Mouse (Mus musculus) bone marrow, adult 2 months (tissue): ENCODE measurements around the gene Siglec1. TPM values are rescaled to one million over a fixed set of nuclear protein-coding genes. Genes with fewer than 3 reads are reported as not detected.
"Not testable (repeated sequence)": the region's sequence is repeated elsewhere in the genome, so short reads cannot be mapped to it uniquely, and the experiment has no call there.

Experiments
- H3K27ac ChIP-seq: fragments of 200-500 bp; 2 replicates; pipeline ENCODE4 v1.5.1; 2012; ENCODE audit warnings: low read depth, mild to moderate bottlenecking, control low read depth, inconsistent platforms, low read length; ENCODE audit not compliant: control insufficient read depth, poor library complexity, insufficient read depth
- H3K4me1 ChIP-seq: fragments of 200-500 bp; 2 replicates; pipeline ENCODE4 v1.6.1; 2011; ENCODE audit warnings: low read length; ENCODE audit not compliant: control insufficient read depth, insufficient read depth
- H3K4me3 ChIP-seq: fragments of 200-500 bp; replicated peaks from 2 replicates; pipeline ENCODE3; 2011; ENCODE audit warnings: mild to moderate bottlenecking, low read depth, low read length, control low read depth; ENCODE audit not compliant: control insufficient read depth
- CTCF ChIP-seq: fragments of 200-500 bp; IDR thresholded peaks from 2 replicates; pipeline ENCODE4 v1.5.1; 2011; ENCODE audit warnings: low read length, control low read depth; ENCODE audit not compliant: control insufficient read depth, insufficient read depth
- POLR2A ChIP-seq: fragments of 200-500 bp; IDR thresholded peaks from 2 replicates; pipeline ENCODE4 v1.6.1; 2011; ENCODE audit warnings: low read depth, mild to moderate bottlenecking, control low read depth, low read length, borderline replicate concordance; ENCODE audit not compliant: control insufficient read depth
- WGBS: fragments of 180-500 bp; shearing (Covaris S2); methylation state at CpG from one replicate; pipeline ENCODE4 v1.1.7; 2018; 5-methylcytosine and 5-hydroxymethylcytosine counted together
- polyA plus RNA-seq: library from polyadenylated mRNA; stranded (reverse); fragments of >200 nt; gene quantifications from 2 replicates; pipeline ENCODE4 v1.2.4, GENCODE M21; 2011; ENCODE audit warnings: low replicate concordance; ENCODE audit not compliant: missing spikeins, insufficient read depth, insufficient read length

Gene Siglec1
- polyA plus RNA-seq, 1 experiment: 6.2 TPM

DNA sequence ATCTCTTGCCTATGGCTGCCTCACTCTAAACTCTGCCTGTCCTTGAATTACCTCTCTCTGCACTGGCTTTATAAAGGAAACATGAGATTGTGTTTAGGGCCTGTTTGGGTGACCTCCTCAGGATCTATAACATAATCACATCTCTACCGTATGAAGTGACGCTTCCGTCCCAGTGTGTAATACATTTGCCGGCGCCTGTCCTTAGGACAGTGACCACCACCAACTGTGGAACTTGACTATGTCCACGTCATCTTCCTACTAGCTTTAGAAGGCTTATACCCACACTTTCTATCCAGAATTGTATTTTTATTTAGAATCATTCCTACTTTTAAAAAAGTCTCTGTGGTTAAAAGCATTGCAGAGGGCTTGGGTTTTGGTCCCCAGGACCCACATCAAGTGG is 48.4 kb downstream of the Siglec1 start:
- no peak overlapping the region for H3K27ac ChIP-seq
- WGBS: 87% methylated on average over 6 of the region's 6 CpGs
- H3K4me1 ChIP-seq: peaks cover 4% of the 10 kb centered on the region; the same call in 1 of the 2 replicates
- no peak overlapping the region for H3K4me3 ChIP-seq
- no peak for TF ChIP-seq POLR2A
- no peak for TF ChIP-seq CTCF

DNA sequence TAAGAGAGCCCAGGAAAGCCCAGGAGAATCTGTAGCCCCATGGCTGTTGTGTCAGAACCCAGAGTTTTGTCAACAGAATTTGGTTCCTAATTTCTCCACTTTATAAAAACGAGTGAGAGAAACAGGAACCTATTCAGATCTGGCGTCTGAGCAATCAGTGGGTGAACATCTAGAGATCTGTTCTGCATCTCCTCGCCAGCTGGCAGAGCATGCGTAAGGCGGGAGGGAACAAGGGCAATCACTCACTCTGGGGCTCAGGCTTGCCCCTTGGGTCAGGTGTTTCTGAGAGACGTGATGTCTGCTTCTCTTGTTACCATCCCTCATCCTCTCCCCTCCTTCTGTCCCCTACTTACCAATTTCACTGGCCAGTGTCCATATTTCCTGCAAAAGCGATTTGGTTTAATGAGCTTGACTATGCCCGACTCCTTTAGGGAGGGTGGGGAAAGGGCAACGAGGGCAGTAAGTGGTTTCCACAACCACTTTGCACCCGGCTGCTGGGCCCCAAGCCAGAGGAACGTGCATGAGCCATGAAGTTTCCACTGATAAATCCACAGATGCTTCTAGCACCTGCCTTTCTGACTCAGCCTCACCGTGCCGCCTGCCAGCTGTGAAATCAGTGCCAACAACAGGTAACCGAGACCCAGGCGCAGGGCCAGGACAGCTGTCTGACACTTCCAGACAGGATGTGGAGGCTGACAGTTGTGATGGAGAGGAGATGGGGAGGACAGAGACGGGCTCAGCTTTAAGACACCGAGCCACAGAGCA is 49.2 kb downstream of the Siglec1 start:
- no peak overlapping the region for H3K27ac ChIP-seq
- H3K4me1 ChIP-seq: peaks cover 4% of the 10 kb centered on the region; the same call in 1 of the 2 replicates
- TF ChIP-seq POLR2A (no peak), CTCF (no peak)
- no peak overlapping the region for H3K4me3 ChIP-seq
- 11% methylated on average over 17 of the region's 17 CpGs for WGBS

DNA sequence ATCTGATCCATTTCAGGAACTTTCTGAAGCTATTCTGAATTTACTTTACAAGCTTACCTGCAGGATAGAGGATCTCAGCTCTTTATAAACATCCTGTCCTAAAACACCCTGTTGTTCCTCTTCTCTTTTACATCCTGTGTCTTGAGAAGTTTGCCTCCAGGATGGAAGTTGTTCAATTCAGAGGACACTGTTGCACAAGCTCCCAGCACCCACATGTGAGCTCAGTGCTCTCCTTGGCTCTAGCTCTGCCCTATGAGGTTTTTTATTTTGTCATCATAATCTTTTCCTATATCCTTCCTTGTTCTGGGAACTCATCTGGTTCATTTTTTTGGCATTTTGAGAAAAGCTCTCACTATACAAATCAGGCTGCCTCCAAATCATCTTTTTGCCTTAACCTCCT is 49.8 kb downstream of the Siglec1 start:
- H3K4me1 ChIP-seq: peaks cover 4% of the 10 kb centered on the region; the same call in 1 of the 2 replicates
- H3K4me3 ChIP-seq: no peak overlapping the region
- TF ChIP-seq CTCF (no peak), POLR2A (no peak)
- H3K27ac ChIP-seq: no peak overlapping the region

DNA sequence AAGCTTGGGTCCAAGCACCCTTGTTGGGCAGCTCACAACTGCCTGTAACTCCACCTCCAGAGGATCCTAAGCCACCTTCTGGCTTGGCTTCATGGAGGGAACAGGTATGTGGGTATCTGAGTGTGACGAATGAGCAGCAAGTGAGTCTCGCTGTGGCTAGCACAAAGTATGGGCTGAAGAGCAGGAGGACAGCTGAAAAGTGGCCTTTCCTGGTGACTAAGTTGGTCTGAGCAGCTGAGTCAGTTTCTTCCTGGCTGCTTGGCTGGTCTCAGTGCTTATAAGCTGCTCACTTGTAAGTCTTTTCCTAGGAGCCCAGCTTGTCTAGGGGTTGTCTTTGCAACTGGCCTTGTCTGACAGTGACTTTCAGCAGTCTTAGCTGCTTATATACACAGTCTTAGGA is 50.2 kb downstream of the Siglec1 start:
- WGBS: 84% methylated on average over 2 of the region's 2 CpGs
- H3K27ac ChIP-seq: no peak overlapping the region

DNA sequence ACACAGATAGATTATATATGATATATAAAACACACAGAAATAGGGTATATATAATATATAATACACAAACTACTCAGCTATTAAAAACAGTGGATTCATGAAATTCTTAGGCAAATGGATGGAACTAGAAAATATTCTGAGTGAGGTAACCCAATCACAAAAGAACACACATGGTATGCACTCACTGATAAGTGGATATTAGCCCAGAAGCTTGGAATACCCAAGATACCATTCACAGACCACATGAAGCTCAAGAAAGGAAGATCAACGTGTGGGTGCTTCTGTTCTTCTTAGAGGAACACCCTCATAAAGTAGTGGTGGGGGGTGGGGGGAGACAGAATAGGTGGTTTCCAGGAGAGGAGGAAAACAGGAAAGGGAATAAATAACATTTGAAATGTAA is 55.2 kb downstream of the Siglec1 start:
- not testable (repeated sequence) for H3K4me3 ChIP-seq, H3K27ac ChIP-seq, H3K4me1 ChIP-seq
- whole genome bisulfite sequencing: 28% methylated on average over 1 of the region's 1 CpGs

More for the DNA sequence above, 50.2 kb downstream of the Siglec1 start:
- TF ChIP-seq POLR2A (no peak), CTCF (no peak)
- Histone ChIP-seq H3K4me1 (peaks cover 4% of the 10 kb centered on the region; the same call in 1 of the 2 replicates), H3K4me3 (no peak overlapping the region)

DNA sequence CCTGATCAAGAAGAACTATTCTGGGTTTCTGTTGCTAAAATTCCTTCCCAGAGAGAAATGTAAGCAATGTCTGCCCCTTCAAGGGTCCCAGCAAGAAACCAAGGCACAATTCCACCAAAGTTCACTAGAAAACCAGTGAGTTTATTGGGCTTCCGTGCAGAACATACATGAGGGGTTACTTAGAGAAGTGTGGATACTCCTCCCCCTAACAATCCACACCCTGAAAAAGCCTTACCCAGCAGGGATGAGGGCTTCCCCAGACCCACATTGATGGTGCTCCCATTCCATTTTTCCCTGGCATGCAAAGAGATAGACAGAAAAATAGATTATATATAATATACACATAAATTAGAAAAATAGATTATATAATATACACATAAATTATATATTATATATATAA is 55.6 kb downstream of the Siglec1 start:
- H3K27ac ChIP-seq: no peak overlapping the region
- WGBS: 90% methylated on average over 1 of the region's 1 CpGs
- TF ChIP-seq CTCF (no peak), POLR2A (no peak)
- no peak overlapping the region for H3K4me3 ChIP-seq
- H3K4me1 ChIP-seq: no peaks in the 10 kb centered on the region

DNA sequence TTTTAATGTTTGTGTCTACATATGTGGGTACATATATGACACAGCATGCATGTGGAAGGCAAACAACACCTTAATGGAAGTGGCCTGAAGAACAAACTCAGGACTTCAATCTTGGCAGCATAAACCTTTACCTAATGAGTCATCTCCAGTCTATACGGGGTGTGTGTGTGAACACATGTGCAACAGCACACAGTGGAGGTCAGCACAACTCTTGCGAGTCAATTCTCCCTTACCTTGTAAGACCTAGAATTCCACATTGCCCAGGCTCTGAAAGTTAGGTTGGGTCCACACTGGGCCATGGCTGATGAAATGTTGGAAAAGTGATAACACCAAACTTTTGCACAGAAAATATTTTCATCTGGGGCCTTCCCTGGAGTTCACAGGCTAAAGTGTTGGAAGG is 56.0 kb downstream of the Siglec1 start:
- H3K4me1 ChIP-seq: no peaks in the 10 kb centered on the region
- WGBS: 85% methylated on average over 2 of the region's 2 CpGs
- TF ChIP-seq POLR2A (no peak), CTCF (no peak)
- H3K27ac ChIP-seq: no peak overlapping the region
- H3K4me3 ChIP-seq: no peak overlapping the region

DNA sequence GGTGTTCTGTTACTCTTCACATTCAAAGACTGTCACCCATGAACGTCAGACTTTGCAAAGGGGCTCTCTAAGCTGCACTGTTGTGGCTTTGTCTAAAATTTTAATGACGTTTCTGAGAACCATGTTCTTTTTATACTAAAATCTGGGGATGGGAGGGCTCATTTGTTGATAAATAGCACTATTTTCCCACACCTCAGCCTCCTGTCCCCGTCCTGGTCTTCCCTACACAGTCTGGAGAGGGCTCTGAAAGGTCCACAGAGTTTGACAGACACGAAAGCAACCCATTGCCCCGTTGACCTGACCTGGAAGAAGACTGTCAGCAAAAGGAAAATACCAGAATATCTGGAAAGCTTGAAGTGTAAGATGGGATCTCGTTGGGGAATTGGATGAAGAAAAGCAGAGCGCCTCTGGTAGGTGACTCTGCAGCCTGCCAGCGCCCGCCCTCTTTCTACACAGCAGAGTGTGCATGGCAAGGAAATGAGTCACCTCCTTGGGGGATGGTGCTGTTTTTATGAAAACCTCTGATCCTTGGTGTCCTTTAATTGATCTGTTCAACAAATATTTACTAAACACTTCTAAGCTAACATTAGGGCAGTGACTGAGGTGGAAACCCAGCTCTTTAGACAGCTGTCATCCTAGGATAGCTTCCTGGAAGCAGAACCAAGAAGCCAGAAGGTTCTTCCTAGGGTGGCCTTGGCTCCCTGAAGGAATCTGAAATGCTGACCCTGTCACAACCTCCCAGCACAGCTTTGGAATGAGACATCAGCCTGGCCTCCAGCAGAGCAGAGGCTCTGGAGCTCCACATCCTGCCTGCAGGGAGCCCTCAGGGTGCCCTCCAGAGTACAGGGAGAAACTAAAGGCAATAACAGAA is 57.3 kb downstream of the Siglec1 start:
- H3K27ac ChIP-seq: no peak overlapping the region
- 54% methylated on average over 9 of the region's 9 CpGs for WGBS
- no peak for TF ChIP-seq CTCF
- no peak for TF ChIP-seq POLR2A

DNA sequence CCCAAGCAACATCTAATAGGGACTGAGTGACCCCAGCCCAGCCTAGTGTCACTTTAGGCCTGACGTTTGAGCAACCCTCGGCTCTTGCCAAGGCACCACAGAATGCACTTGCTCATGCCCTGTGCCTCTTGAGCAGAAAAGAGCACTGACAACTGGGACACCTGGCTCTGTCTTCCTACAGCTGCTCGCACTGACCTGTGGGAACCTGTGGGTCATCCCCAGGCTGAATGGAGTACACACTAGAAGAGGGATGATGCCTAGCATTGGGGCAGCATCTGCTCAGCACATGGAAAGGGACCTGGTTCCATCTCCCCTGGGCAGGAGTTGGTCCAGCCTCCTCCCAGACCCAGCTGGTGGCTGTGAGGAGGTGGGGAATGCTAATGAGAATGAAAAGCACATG is 59.6 kb downstream of the Siglec1 start:
- TF ChIP-seq POLR2A (no peak), CTCF (no peak)
- Histone ChIP-seq H3K4me3 (no peak overlapping the region), H3K4me1 (no peaks in the 10 kb centered on the region), H3K27ac (no peak overlapping the region)
- WGBS: 90% methylated on average over 3 of the region's 3 CpGs

More for the DNA sequence above, 57.3 kb downstream of the Siglec1 start:
- Histone ChIP-seq H3K4me1 (no peaks in the 10 kb centered on the region), H3K4me3 (no peak overlapping the region)
